Mouse (Mus musculus): ENCODE data around the gene Hspbap1. TPM values are rescaled to one million over a fixed set of nuclear protein-coding genes. Genes with fewer than 3 reads are reported as not detected.

The Hspbap1 gene
- polyA plus RNA-seq, 1 experiment from 2014 or later = 7.6 TPM

DNA sequence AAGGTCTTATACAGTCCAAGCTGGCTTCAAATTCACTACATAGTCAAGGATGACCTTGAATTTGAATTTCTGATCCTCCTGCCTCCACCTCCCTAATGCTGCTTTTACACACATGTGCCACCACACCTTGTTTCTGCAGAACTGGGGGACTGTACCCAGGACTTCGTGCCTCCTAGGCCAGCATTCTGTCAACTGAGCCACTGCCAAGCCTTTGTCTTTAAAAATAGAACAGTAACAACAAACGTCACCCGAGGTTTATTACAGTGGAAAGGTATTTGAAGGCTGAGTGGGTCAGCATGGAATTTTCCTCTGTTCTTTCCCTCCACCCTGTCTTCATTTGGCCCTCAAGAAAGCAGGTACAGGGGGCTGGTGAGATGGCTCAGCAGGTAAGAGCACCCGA, 85.7 kb downstream of the Hspbap1 start:
- ATAC-seq (no peak), DNase-seq (no peak)
- WGBS (ENCODE audit: insufficient replicate concordance) = 77% methylated on average over 4 of the region's 4 CpGs
- no peak overlapping the region for H3K9ac ChIP-seq (replicated peaks)
- TF ChIP-seq EP300 (IDR thresholded peaks at IDR 0.05; ENCODE audit: low read depth) (no peak), CTCF (IDR thresholded peaks at IDR 0.05; ENCODE audit: low read depth) (no peak)
- no peaks in the 10 kb centered on the region for H3K27me3 ChIP-seq (ENCODE audit: insufficient read depth, low read length)
- no peaks in the 10 kb centered on the region for H3K4me1 ChIP-seq (ENCODE audit: insufficient read depth)
- no peak overlapping the region for H3K4me3 ChIP-seq (ENCODE audit: low read depth, low read length)
- H3K4me2 ChIP-seq (ENCODE audit: low read depth, low read length) = no peak overlapping the region
- H3K27ac ChIP-seq (ENCODE audit: low read depth) = no peak overlapping the region
- H3K9me3 ChIP-seq (ENCODE audit: low read length) = no peaks in the 10 kb centered on the region
- H3K36me3 ChIP-seq (replicated peaks; ENCODE audit: insufficient read depth, low read length) = peaks cover 43% of the 10 kb centered on the region

GRCm38 (mm10) chr16:35856766-35857165, 86.6 kb downstream of the Hspbap1 start:
- peak overlapping the region; percentile 4 for H3K4me2 ChIP-seq (ENCODE audit: low read depth, low read length)
- H3K27ac ChIP-seq (ENCODE audit: low read depth) = no peak overlapping the region; the same call in 1 of the 2 replicates
- H3K27me3 ChIP-seq (ENCODE audit: insufficient read depth, low read length) = no peaks in the 10 kb centered on the region
- no peak overlapping the region for H3K9ac ChIP-seq (replicated peaks)
- DNase-seq (peak; percentile 32), ATAC-seq (peak; percentile 90)
- no peak overlapping the region for H3K4me3 ChIP-seq (ENCODE audit: low read depth, low read length)
- 64% methylated on average over 18 of the region's 18 CpGs for WGBS (ENCODE audit: insufficient replicate concordance)
- no peak for TF ChIP-seq CTCF (IDR thresholded peaks at IDR 0.05; ENCODE audit: low read depth)
- TF ChIP-seq EP300 (IDR thresholded peaks at IDR 0.05; ENCODE audit: low read depth) = peak; percentile 74; the same call in 1 of the 2 replicates
- peaks cover 46% of the 10 kb centered on the region for H3K36me3 ChIP-seq (replicated peaks; ENCODE audit: insufficient read depth, low read length)
- no peaks in the 10 kb centered on the region for H3K4me1 ChIP-seq (ENCODE audit: insufficient read depth)
- H3K9me3 ChIP-seq (ENCODE audit: low read length) = peaks cover under 1% of the 10 kb centered on the region; the same call in 1 of the 2 replicates

DNA sequence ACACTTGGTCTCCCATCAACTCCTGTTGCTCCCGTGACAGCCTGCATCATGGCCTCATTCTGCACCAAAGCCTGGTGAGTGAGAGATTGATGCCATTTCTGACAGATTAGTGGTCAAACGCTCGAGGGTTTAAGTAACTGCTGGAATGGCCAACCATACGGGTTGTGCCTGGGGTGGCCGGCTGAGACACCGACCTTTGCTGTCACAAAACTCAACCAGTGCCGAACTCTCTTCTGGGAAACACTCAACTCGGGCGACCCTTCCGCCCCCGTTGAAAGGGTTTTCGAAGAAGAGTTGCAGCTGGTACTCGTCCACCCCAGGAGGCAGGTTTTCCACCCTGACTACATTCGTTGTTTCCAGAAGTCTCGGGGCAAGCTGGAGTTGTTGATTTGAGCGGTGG, 90.1 kb downstream of the Hspbap1 start:
- ATAC-seq (no peak), DNase-seq (no peak)
- Histone ChIP-seq H3K4me2 (ENCODE audit: low read depth, low read length) (no peak overlapping the region), H3K4me1 (ENCODE audit: insufficient read depth) (no peaks in the 10 kb centered on the region), H3K4me3 (ENCODE audit: low read depth, low read length) (no peak overlapping the region), H3K9ac (replicated peaks) (no peak overlapping the region), H3K36me3 (replicated peaks; ENCODE audit: insufficient read depth, low read length) (peaks cover 67% of the 10 kb centered on the region), H3K9me3 (ENCODE audit: low read length) (peaks cover 4% of the 10 kb centered on the region; the same call in 1 of the 2 replicates), H3K27me3 (ENCODE audit: insufficient read depth, low read length) (no peaks in the 10 kb centered on the region), H3K27ac (ENCODE audit: low read depth) (no peak overlapping the region)
- 85% methylated on average over 16 of the region's 16 CpGs for WGBS (ENCODE audit: insufficient replicate concordance)
- no peak for TF ChIP-seq CTCF (IDR thresholded peaks at IDR 0.05; ENCODE audit: low read depth)
- no peak for TF ChIP-seq EP300 (IDR thresholded peaks at IDR 0.05; ENCODE audit: low read depth)

DNA sequence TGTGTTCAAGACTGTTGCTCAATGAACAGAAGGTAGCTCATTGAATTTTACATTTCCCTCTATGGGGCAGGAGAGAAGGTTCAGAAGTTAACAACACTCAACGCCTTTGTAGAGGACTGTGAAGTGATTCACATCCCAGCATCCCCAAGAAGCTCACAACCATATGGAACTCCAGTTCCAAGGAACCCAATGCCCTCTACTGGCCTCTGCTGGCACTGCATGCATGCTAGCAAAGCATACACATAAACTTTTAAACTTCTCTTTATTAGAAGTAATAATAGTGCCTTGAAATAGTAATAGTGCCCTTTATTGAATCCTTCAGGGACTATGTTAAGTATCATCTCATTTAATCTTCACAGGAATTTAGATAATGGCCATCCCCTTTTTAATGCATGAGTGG, 91.9 kb downstream of the Hspbap1 start:
- WGBS (ENCODE audit: insufficient replicate concordance) = 100% methylated on average over 1 of the region's 1 CpGs
- Histone ChIP-seq H3K4me2 (ENCODE audit: low read depth, low read length) (no peak overlapping the region), H3K27me3 (ENCODE audit: insufficient read depth, low read length) (no peaks in the 10 kb centered on the region), H3K4me3 (ENCODE audit: low read depth, low read length) (no peak overlapping the region), H3K27ac (ENCODE audit: low read depth) (no peak overlapping the region), H3K9ac (replicated peaks) (no peak overlapping the region), H3K4me1 (ENCODE audit: insufficient read depth) (no peaks in the 10 kb centered on the region), H3K36me3 (replicated peaks; ENCODE audit: insufficient read depth, low read length) (peaks cover 72% of the 10 kb centered on the region), H3K9me3 (ENCODE audit: low read length) (peaks cover 4% of the 10 kb centered on the region; the same call in 1 of the 2 replicates)
- peak; percentile 68 for TF ChIP-seq CTCF (IDR thresholded peaks at IDR 0.05; ENCODE audit: low read depth)
- TF ChIP-seq EP300 (IDR thresholded peaks at IDR 0.05; ENCODE audit: low read depth) = no peak
- ATAC-seq (no peak), DNase-seq (no peak)

GRCm38 (mm10) chr16:35867726-35868125, 97.6 kb downstream of the Hspbap1 start:
- ATAC-seq (no peak), DNase-seq (no peak)
- WGBS (ENCODE audit: insufficient replicate concordance) = 72% methylated on average over 11 of the region's 11 CpGs
- no peak overlapping the region for H3K9ac ChIP-seq (replicated peaks)
- peaks cover 30% of the 10 kb centered on the region for H3K4me1 ChIP-seq (ENCODE audit: insufficient read depth)
- no peak for TF ChIP-seq EP300 (IDR thresholded peaks at IDR 0.05; ENCODE audit: low read depth)
- TF ChIP-seq CTCF (IDR thresholded peaks at IDR 0.05; ENCODE audit: low read depth) = no peak
- no peaks in the 10 kb centered on the region for H3K9me3 ChIP-seq (ENCODE audit: low read length)
- no peak overlapping the region for H3K4me2 ChIP-seq (ENCODE audit: low read depth, low read length)
- no peak overlapping the region for H3K27ac ChIP-seq (ENCODE audit: low read depth)
- H3K4me3 ChIP-seq (ENCODE audit: low read depth, low read length) = no peak overlapping the region
- peaks cover 31% of the 10 kb centered on the region for H3K36me3 ChIP-seq (replicated peaks; ENCODE audit: insufficient read depth, low read length)
- H3K27me3 ChIP-seq (ENCODE audit: insufficient read depth, low read length) = peaks cover under 1% of the 10 kb centered on the region; the same call in 1 of the 2 replicates

- H3K9ac ChIP-seq (replicated peaks) = 0 out of 2 replicates have a peak overlapping the region, but pooled peaks have one; percentile 8
- H3K4me1 ChIP-seq (ENCODE audit: insufficient read depth) = peaks cover 30% of the 10 kb centered on the region
- 0 out of 2 replicates have a peak, but pooled peaks have one; percentile 9 for ATAC-seq
- peaks cover 8% of the 10 kb centered on the region; the same call in 1 of the 2 replicates for H3K27me3 ChIP-seq (ENCODE audit: insufficient read depth, low read length)
- WGBS (ENCODE audit: insufficient replicate concordance) = 20% methylated on average over 3 of the region's 3 CpGs
- TF ChIP-seq EP300 (IDR thresholded peaks at IDR 0.05; ENCODE audit: low read depth) (no peak), CTCF (IDR thresholded peaks at IDR 0.05; ENCODE audit: low read depth) (peak; percentile 39)
- peak overlapping the region; percentile 99 for H3K4me3 ChIP-seq (ENCODE audit: low read depth, low read length)
- DNase-seq = no peak
- H3K9me3 ChIP-seq (ENCODE audit: low read length) = no peaks in the 10 kb centered on the region
- H3K36me3 ChIP-seq (replicated peaks; ENCODE audit: insufficient read depth, low read length) = peaks cover 21% of the 10 kb centered on the region
- peak overlapping the region; percentile 55; the same call in 1 of the 2 replicates for H3K27ac ChIP-seq (ENCODE audit: low read depth)
- peak overlapping the region; percentile 80 for H3K4me2 ChIP-seq (ENCODE audit: low read depth, low read length)
These were observed 99.0 kb downstream of the Hspbap1 start for GRCm38 (mm10) chr16:35869126-35869525.
